Mouse (Mus musculus): ENCODE data around the gene Misp.
A peak's percentile ranks its signal among the peaks of the same experiment; 100 is the strongest.

The Misp gene

DNA sequence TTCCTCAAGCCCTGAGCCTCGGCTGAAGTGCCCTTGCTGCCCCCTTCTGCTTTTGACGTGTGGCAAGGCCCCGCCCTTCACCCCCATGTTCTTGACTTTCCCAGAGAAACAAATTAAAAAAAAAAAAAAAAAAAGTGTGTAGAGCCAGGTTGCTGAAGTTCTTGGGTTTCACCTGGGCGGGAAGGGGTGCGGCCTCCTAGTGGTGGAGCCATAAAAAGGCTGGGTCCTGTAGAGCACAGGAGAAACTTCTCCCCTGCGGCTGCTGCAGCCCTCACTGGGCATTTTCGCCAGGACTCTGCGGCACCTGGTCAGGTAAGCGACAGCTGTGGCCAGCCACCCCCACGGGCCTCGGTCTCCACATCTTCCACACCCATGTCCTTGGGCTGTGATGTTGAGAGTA, at the start of gene Misp:
Misp (plus strand) TSS at position 208 of the 400 bp plus-strand sequence.
- DNase-seq (ENCODE audit: low spot score): no peak

DNA sequence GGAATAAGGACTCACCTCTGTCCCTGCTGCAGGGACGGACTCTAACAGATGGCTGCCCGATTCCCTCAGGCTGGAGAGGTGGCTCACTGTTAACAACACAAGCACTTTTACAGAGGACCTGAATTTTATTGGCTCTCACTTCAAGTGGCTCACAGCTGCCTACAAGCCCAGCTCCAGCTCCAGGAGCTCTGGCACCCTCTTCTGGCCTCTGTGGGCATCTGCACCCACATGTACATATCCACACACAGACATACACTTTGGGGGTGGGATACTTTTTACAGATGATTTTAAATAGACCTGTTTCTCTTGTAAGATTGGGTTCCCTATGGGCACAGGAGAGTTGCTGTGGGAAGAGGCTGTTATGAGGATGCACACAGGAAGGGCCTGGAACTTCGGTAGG, 48.5 kb upstream of the Misp start:
- DNase-seq (ENCODE audit: low spot score): no peak

DNA sequence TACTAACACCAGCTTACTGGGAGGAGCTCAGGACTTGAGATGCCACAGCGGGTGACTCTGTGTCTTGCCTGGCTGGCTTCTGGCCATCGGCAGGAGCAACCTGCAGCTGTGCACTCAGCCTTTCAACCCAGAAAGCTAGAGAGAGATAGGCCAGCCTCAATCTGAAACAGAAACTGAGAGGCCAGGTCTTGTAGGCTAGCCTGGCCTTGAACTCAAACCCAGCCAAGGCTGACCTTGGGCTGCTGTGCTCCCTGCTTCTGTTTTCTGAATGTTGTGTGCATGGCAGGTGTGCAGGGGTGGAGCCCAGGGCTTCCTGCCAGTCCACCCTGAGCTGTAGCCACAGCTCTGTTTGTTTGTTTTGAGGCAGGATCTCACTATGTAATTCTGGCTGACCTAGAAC, 47.6 kb upstream of the Misp start:
- no peak for DNase-seq (ENCODE audit: low spot score)

DNA sequence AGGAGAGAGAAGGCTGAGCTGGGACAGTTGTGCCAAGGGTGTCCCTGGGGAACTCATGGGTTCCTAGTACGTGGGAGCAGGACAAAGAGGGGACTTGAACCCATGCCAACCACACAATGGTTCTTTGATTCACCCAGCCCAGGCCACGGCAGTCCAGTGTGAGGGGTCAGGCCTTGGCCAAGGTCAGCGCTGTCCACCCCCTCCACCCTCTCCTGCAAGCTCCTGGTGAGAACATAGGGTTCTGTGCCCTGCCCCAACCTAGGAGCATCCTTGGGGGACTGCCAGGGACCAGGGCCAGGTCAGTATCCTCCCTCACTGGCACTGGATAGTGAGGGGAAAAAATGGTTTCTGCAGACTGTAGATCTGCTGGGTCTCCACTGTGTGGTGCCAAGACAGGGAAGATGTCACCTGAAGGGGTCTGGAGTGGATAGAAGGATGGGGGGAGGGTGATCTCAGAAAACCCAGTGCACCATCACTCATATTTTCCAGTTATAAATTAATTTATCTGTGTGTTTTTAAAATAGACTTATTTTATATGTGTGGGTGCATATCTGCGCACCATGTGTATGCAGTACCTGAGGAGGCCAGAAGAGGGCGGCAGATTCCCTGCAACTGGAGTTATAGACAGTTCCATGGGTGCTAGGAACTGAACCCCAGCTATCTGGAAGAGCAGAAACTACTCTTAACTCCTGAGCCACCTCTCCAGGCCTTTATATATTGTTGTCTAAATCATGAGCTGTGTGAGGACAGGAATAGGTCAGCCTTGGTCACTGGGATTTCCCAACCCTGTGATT, 46.1 kb upstream of the Misp start:
- DNase-seq (ENCODE audit: low spot score): no peak

DNA sequence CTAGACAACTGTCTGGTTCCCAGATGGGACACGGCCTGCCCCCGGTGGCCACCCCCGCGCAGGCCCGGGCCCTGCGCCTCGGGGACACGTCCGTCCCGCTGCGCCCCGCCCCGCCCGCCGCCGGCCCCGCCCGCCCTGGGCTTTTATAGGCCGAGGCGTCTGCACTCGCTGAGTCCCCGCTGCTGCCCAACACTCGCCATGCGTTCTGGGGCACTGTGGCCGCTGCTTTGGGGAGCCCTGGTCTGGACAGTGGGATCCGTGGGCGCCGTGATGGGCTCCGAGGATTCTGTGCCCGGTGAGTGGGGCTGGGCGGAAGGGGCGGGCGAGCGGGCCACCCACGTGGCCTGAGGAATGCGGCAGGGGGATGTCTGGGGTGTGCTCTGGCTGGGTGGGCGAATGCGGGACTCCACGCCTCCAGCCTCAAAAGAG, 43.7 kb upstream of the Misp start, which contains the start of gene Fstl3:
Fstl3 (plus strand) TSS at position 170 of the 429 bp plus-strand sequence.
- no peak for DNase-seq (ENCODE audit: low spot score)

DNA sequence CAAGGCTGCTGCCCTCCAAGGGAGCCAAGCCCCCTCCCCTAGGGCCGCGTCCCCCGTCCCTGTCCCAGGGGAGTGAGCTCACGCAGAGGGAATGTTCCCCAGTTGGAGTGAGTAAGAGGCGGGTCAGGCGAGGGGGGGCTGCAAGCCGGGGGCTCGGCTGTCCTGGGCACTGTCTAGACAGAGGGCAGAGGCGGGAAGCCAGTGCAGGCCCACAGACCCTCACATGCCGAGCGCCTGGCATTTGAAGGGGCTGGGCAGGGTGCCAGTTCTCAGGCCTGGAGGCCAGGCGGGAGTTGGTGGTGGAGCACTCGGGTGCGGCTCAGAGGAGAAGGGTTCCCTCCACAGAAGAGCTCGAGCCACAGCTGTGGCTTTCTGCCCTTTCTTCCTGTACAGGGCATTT, 42.8 kb upstream of the Misp start:
- DNase-seq (ENCODE audit: low spot score): no peak

DNA sequence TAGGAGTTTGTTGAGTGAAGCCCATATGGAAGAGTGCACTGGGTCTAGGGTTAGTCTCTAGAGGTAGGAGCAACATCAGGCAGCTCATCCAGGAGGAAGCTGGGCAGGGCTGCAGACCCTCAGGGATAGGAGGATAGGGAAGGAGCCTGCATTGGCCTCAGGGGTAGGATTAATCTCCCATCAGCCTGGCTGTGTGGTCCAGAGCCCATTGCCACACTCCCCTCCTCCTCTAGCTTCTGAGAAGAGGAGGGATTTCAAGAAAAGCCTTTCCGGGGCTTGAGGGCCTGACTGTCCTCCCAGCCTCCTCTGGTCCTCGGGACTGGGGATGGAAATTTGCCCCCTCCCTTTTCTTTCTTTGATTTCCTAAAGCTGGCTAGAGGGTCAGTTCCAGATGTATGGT, 41.6 kb upstream of the Misp start:
- no peak for DNase-seq (ENCODE audit: low spot score)

DNA sequence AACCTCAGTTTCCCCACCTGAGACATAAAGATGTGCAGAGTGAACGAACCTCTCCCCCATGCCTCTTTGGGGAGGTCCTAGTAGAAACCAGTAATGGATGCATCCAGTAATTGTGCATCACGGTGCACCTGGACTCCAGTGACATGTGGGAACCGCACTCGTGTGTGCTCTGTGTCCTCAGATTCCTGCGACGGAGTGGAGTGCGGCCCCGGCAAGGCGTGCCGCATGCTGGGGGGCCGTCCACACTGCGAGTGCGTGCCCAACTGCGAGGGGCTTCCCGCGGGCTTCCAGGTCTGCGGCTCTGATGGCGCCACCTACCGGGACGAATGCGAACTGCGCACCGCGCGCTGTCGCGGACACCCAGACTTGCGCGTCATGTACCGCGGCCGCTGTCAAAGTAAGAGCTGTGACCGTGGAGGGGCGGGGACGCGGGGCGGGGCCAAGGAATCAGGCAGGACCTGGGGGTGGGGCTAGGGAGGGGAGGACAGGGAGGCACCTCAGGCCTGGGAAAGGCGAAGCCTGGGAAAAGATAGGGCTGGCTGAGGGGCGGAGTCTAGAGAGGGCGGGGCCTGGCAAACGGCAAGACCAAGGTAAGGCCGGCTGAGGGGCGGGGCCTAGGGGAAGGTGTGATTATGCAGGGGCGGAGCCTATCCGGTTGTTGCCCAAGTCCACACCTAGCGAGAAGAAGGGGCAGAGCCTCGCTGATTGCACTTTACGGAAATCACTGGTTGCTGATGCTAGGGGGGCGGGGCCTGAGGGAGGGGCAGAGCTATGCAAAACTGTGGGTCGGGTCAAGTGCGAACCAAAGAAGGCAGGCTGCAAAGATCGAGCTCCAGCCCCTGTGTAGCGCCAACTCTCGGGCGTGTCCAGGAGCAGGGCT, 40.8 kb upstream of the Misp start:
- DNase-seq (ENCODE audit: low spot score): peak; percentile 92

DNA sequence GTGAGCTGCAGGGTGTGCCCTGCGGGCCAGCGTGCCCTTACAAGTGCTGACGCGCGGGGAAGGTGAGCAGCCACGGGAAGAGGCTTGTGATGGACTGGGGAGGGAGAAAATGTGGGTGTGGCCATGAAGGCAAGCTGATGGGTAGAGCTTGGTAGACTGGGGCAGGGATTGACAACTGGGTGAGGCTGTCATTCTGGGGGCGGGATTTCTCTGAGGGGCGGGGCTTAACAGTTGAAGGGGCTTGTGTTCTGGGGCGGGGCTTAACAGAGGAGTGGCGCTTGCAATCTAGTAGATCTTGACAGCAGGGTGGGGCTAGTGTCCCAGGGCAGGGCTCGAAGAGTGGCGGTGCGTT, 40.1 kb upstream of the Misp start:
- no peak for DNase-seq (ENCODE audit: low spot score)

DNA sequence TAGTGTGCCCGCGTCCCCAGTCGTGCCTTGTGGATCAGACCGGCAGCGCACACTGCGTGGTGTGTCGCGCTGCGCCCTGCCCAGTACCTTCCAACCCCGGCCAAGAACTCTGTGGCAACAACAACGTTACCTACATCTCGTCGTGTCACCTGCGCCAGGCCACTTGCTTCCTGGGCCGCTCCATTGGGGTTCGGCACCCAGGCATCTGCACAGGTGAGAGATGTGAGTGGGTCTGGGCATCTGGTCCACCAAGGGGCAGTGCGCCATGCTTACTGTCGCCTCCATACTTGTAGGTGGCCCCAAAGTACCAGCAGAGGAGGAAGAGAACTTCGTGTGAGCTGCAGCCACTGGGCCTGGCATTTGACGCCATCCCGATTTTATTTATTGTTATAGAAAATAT, 39.6 kb upstream of the Misp start:
- no peak for DNase-seq (ENCODE audit: low spot score)

DNA sequence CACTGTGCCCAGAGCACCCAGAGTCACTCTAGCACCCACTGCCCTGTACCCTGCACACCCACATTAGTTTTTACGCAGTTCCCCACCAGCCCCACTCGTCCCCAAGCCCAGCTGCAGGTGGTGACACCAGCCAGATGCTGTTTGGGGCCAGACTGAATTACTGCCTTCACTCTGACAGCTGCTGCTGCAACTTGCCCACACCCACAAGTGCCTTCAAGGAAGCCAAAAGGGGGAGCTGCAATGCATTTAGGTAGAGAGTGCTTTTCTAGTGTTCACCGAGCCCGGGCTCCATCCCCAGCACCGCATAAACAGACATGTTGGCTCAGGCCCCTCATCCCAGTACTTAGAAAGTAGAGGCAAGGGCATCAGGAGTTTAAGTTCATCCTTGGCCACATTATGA, 38.8 kb upstream of the Misp start:
- DNase-seq (ENCODE audit: low spot score): no peak

DNA sequence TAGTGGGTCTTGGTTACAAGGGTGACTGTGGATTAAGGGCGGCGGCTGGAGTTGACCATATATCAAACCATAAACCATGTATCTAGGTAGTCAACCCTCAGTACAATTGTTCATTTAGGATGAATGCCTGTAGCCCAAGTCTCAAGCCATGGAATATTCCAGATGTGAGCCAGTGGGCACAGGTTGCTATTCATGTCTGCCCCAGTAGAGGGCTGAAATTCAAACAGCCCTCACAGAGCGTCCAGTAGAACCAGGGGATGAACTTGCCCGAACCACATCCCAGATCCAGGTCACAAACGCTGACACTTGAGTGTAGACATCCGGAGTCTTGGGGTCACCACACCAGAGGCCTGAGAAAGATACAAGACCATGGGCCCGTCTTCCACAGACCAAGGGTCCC, 37.7 kb upstream of the Misp start:
- no peak for DNase-seq (ENCODE audit: low spot score)

DNA sequence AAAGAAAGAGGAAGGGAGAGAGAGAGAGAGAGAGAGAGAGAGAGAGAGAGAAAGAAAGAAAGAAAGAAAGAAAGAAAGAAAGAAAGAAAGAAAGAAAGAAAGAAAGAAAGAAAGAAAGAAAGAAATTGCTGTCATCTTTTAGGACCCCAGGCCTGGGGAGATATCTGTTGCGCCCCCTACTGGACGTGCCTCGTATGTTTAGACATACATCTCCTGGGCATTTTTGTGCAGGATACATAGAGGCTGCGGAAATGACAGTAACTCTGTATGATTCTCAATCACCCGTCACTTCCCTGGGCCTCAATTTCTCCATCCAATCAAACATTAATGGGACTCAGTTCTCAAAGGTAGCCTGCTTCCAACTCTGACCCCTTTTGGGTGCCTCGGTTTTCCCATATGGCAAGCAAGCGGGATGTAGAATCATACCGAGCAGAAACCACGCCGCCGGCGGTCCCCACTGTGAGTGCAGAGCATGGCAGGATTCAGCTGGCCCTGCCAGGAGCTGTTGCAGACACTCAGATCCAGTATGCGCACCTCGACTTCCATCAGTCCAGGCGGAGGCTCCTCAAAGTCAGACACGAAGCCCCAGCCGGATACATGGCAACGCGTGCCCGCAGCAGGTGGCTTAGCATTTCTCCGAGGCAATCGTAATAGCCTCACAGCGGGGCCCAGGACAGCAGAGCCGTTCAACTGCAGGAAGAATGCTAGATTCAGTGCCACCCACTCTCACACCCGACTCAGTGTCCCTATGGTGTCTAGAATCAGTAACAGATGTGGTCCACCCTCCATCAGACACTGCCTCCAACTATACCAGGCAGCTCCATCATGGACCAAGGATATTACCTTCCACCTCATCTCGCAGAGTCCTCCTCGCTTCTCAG, 36.6 kb upstream of the Misp start:
- no peak for DNase-seq (ENCODE audit: low spot score)

DNA sequence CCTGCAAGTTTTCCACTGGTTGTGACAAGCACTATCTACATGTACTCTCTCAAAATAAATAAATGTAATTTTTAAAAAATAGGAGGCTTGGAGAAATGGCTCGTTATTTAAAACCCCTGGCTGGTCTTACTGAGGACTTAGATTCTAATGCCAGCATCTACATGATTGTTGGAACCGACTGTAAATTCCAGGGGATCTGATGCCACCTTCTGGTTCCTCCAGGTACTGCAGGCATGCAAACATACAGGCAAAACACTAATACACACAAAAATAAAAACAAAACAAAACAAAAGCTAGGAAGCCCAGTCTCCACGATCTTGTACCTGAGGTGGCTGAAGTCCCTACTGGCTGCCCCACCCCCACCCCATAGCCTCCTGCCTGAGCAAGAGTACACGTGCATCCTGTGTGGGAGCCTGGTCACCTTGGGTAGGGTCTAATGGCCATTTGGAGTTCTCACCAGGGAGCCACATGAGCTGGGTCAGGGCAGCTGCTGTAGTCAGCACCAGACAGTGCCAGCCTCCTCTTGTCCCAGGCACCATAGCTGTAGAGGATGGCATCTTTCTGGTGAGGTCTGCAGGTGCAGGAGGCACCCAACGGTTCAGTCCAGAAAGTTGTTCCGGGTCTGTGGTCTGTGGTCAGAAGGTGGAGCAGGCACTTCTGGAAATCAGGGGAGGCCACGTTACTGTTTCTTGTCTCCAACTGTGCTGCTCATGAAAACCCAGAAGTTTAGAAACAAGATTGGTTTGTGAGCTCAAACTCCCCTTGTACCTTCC, 32.2 kb upstream of the Misp start:
- no peak for DNase-seq (ENCODE audit: low spot score)

DNA sequence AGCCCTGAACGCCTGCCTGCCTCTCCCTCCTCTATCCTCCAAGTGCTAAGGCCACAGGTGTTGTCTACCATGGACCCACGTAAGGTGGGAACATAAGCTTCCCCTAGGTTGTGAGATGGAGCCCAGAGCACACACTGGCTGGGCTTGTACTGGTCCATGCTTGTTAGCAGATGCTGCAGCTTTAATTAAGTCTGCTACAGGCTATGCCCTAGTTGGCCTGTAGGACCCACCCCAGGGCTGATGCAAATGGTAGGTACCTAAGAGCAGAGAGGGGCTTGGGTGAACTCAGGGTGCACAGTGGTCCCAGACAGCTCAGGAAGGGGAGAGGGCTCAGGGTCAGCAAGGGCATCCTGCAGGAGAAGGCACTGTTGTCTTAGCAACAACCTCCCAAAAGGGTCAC, 31.2 kb upstream of the Misp start:
- no peak for DNase-seq (ENCODE audit: low spot score)

DNA sequence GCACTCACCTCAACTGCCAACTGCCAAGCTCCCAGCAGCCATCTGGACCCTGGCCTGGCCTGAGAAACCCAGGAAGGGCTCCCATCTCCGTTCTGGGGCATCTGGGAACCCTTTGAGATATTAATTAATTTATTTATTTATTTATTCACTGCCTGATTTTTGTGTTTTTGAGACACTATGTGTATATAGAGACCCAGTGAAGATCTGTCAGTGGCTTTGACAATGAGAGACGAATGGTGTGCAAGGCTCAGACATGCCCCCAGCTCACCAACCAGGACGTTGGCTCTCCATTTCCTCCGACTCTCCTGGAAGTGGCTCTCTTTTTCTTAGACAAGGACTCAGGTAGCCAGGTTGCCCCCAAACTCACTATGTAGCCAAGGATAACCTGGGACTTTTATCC, 29.9 kb upstream of the Misp start, which contains the start of gene Prss57:
Prss57 (minus strand) TSS at position 101 of the 400 bp plus-strand sequence.
- DNase-seq (ENCODE audit: low spot score): no peak

DNA sequence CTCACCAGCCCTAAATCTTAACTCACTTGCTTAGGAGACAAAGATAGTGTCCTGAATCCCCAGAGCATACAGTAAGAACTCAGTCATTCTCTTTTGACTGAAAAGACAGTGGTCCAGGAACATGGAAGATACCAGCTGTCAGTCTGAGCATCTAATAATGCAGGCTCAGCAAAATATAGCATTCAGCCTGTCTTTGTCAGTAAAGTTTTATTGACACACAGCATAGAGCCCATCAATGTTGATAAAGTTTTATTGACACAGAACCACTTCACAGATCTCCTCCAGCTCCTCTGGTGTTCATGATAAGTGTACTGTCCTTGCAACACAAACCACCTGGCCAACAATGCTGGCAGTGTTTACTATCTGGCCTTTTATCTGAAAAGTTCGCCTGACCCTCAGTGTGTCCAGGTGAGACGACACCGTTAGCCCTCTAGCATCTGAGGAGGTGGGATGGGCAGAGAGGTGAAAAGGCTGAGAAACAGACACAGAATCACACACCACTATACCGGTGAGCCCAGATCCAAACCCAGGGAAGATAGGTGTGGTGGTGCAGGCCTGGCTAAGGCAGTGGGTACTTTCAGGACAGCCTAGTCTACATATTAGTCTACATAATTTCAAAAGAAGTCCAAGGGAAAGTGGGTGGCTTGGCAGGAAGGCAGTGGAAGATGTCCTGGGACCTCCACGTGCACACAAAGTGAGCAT, 28.3 kb upstream of the Misp start:
- DNase-seq (ENCODE audit: low spot score): no peak

DNA sequence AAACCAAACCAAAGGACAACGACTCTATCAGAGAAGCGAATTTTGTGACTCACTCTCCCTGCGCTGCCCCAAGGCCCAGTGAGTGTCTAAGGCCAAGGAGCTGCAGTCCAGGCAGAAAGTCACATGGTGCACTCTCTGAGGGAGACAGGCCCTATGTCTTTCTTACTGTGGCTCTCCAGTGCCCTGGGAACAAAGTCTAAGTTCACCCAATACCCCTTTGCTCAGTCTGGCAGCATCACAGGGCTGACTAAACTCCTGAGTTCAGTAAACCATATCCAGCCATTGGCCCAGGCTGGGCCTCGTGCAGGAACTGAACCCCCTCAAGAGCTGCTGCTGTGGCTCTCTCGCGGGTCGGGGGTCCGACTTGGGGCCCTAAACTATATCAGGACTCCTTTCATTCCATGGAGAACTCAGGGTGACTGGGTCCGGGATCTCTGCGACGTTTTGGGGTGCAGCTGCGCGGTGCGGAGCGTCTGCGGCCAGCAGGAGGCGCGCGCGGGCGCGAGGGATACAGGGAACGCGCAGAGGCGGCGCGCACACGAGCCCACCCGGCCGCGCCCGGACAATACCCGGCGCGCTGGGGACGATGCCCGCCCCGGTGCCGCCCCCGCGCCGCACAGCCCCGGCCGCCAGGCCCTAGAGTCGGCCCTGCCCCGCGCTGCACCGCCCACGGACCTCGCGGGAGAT, 27.6 kb upstream of the Misp start, which contains the start of gene Palm:
Palm (plus strand) TSS at position 522 of the 687 bp plus-strand sequence.
- DNase-seq (ENCODE audit: low spot score): no peak

DNA sequence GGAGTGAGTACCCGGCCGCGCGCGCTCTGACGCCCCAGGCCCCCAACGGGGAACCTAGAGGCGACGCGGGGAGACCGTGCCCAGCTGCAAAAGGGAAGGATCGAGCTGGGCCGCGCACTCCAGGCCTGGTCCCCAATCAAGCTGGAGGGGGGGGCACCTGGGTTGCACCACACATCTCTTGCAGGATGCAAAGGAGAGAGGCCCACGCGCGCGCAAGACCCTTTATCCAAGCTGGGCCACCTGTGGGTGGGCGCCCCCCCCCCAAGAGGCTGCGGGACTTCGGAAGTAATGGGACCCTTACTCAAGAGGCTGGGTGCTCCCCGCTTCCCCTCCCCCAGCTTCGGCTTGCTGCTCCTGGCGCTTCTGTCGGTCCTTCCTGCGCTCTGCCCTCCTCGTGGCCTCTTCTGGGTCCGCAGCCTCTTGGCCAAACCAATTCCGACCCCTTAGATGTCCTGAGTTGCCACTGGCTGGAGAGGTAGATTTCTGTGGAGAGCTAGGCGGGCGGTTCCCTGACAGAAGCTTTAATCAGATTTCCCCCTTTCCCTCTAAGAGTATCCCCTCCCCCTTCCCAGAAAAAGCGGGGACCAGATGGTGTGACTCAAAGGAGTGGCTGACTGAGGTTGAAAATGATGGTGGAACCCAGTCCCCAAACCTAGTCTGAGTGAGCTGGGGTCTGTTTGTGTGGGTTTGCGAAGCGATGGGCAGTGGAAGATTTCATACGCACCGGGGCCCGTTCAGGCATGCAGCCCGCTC, 26.9 kb upstream of the Misp start:
- no peak for DNase-seq (ENCODE audit: low spot score)
